Mouse (Mus musculus) forebrain, embryonic 14.5 days (tissue): Measurements from ENCODE around the gene Cd200r4. TPM values are rescaled to one million over a fixed set of nuclear protein-coding genes. Genes with fewer than 3 reads are reported as not detected.

Source experiments
- ATAC-seq: fragments of 200-750 bp; cut with Nextera tagmentation; 2 replicates; pipeline ENCODE4 v1.8.0; 2017; ENCODE audit warnings: mild to moderate bottlenecking, moderate library complexity
- DNase-seq: peaks from one replicate; pipeline ENCODE4 v3.0.0-alpha.2; 2015; ENCODE audit warnings: low spot score
- H3K27ac ChIP-seq: fragments of 300-500 bp; sonication (generic); 2 replicates; pipeline ENCODE4 v1.5.1; 2014; ENCODE audit warnings: low read depth, mild to moderate bottlenecking, control low read depth, low read length, moderate library complexity
- H3K27me3 ChIP-seq: fragments of 300-500 bp; sonication (generic); replicated peaks from 2 replicates; pipeline ENCODE4 v1.6.1; 2014; ENCODE audit warnings: low read length, control low read depth, mixed read lengths; ENCODE audit not compliant: control insufficient read depth, insufficient read depth
- H3K36me3 ChIP-seq: fragments of 300-500 bp; sonication (generic); 2 replicates; pipeline ENCODE4 v1.6.1; 2014; ENCODE audit warnings: low read length, control low read depth; ENCODE audit not compliant: control insufficient read depth, insufficient read depth
- H3K4me1 ChIP-seq: fragments of 300-500 bp; sonication (generic); 2 replicates; pipeline ENCODE4 v1.6.1; 2014; ENCODE audit warnings: antibody characterized with exemption, low read length, control low read depth; ENCODE audit not compliant: control insufficient read depth, insufficient read depth
- H3K4me2 ChIP-seq: fragments of 300-500 bp; sonication (generic); 2 replicates; pipeline ENCODE4 v1.6.1; 2014; ENCODE audit warnings: mild to moderate bottlenecking, control low read depth, low read length
- H3K4me3 ChIP-seq: fragments of 300-500 bp; sonication (generic); 2 replicates; pipeline ENCODE4 v1.5.1; 2014; ENCODE audit warnings: low read depth, low read length, control low read depth
- H3K9ac ChIP-seq: fragments of 300-500 bp; sonication (generic); 2 replicates; pipeline ENCODE4 v1.6.1; 2014; ENCODE audit warnings: mild to moderate bottlenecking, low read length, control low read depth, moderate library complexity
- H3K9me3 ChIP-seq: fragments of 300-500 bp; sonication (generic); replicated peaks from 2 replicates; pipeline ENCODE4 v1.6.1; 2016; ENCODE audit warnings: low read length, control low read depth, mixed read lengths; ENCODE audit not compliant: control insufficient read depth
- WGBS: fragments of 180-500 bp; shearing (Covaris S2); extraction: QIAGEN DNeasy Blood & Tissue Kit; methylation state at CpG from one replicate; pipeline ENCODE4 v1.1.7; 2014; 5-methylcytosine and 5-hydroxymethylcytosine counted together
- polyA plus RNA-seq: library from polyadenylated mRNA; unstranded; fragments of >200 nt; fragmentation: Nextera tagmentation; extraction: Ambion mirVana; gene quantifications from 2 replicates; pipeline ENCODE4 v1.2.1, GENCODE M21; 2014

Gene Cd200r4
- not detected in 2 replicates for polyA plus RNA-seq

DNA sequence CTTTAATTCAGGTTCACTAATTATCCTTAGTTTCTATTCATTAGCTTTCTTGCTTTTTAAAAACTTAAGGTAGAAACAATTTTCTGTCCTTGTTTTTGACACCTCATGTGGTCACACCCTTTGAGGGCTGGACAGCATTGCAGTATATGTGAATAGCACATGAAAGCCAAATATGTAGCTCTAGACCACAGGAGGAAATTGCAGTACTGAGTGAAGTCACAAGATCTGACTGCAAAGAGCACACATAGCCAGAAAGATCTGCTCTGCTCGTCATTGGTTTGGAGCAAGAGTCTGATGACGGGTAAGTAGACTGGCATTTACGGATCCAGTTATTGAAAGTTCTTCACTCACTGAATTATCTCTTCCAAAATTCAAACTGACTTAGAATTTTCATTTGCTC lies at the start of gene Cd200r4:
Cd200r4 (plus strand) TSS at position 190 of the 400 bp plus-strand sequence.
- WGBS = 94% methylated on average over 3 of the region's 3 CpGs
- Histone ChIP-seq H3K9ac (no peak within 1 kb of the TSS), H3K27ac (no peak within 1 kb of the TSS), H3K4me3 (no peak within 1 kb of the TSS), H3K27me3 (no peaks in the 10 kb centered on the region), H3K4me1 (no peaks in the 10 kb centered on the region), H3K36me3 (no peaks in the 10 kb centered on the region), H3K9me3 (no peaks in the 10 kb centered on the region), H3K4me2 (no peak within 1 kb of the TSS)
- ATAC-seq (no peak), DNase-seq (no peak)

DNA sequence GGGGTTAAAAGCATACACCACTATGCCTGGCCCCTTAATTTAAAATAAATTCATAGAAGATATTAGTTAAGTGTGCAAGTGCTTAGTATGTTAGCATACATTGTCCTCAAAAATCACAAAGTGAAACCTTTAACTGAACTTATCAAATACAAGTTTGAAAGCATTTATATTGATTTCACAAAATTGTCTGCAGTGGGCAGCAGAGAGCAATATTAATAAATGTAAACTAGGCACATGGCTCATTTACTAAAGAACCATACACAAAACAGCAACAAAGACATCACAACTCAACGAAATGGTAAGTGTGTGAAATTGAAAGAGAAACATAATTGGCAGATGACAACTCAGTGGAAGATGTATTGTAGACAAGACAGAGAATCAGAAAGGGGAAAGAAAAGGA lies 49.7 kb upstream of the Cd200r4 start:
- no peaks in the 10 kb centered on the region for H3K27me3 ChIP-seq
- no peaks in the 10 kb centered on the region for H3K36me3 ChIP-seq
- WGBS = 67% methylated on average over 1 of the region's 1 CpGs
- peak; percentile 12 for DNase-seq
- no peak for ATAC-seq
- H3K4me2 ChIP-seq = no peak overlapping the region
- no peak overlapping the region for H3K4me3 ChIP-seq
- no peak overlapping the region for H3K27ac ChIP-seq
- H3K9ac ChIP-seq = no peak overlapping the region
- no peaks in the 10 kb centered on the region for H3K9me3 ChIP-seq
- H3K4me1 ChIP-seq = no peaks in the 10 kb centered on the region

DNA sequence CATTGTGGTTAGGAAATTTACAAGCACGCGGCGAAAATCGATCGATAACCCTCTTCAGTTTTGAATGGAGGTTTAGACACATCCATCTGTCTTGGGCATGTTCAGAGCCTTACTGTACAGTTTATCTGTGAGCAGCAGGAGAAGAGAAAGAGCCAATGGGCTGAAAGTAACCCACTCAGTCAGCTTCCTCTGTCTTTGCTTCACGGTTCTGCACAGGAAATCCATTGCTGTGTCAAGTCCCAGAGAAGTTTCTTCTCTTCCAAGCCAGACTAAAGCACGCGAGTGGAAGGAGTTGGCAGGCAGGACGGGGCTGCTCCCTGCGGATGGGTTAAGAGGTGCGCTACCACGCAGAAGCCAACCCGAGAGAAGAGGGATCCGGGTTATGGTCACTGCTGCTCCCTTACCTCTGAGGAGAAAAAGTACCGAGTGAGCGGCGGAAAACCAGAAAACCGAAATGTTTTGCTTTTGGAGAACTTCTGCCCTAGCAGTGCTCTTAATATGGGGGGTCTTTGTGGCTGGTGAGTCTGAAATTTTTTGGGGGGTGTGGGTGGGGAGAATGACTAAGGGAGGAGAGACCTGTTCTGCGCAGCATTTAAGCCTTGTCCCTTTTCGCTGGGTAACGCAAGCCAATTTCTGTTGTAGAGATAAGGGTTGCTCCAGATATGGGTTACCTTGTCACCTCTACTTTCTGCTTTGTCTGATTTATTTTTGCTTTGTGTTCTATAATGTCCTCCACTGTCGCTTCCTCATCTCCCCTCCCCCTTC lies 45.8 kb upstream of the Cd200r4 start, which contains the start of gene Cd200r1:
Cd200r1 (plus strand) TSS at position 182 of the 765 bp plus-strand sequence.
- no peak for ATAC-seq
- no peak within 1 kb of the TSS for H3K4me2 ChIP-seq
- H3K9me3 ChIP-seq = no peaks in the 10 kb centered on the region
- WGBS = 82% methylated on average over 22 of the region's 22 CpGs
- H3K27ac ChIP-seq = no peak within 1 kb of the TSS
- H3K27me3 ChIP-seq = no peaks in the 10 kb centered on the region
- no peaks in the 10 kb centered on the region for H3K4me1 ChIP-seq
- H3K9ac ChIP-seq = no peak within 1 kb of the TSS
- no peak within 1 kb of the TSS for H3K4me3 ChIP-seq
- no peaks in the 10 kb centered on the region for H3K36me3 ChIP-seq
- DNase-seq = no peak

DNA sequence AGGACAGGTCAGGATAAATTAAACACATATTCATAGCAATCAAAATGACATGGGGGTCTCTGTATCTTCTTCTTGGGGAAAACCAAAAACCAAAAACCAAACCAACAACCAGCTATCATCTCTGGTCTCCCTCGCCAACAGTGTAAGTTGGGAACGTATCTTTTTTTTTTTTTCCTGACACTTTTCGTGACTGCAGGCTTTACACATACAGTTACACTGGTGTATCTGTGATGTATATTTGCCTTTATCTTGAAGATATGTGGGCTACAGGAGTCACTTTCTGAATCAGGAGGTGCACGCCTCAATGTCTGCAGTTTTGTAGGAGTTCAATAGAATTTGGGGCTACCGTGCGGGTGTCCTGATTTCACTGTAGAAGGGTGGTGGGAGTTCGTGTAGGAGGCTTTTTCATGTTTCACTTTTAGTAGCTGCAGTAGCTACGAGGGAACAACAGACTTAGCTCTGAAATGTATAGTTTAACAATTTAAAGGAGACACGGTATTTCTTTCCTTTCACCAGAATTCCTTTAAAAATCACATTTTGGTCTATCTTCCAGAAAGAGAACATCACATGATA lies 45.1 kb upstream of the Cd200r4 start:
- no peak overlapping the region for H3K4me3 ChIP-seq
- H3K4me2 ChIP-seq = no peak overlapping the region
- DNase-seq = no peak
- no peaks in the 10 kb centered on the region for H3K27me3 ChIP-seq
- no peaks in the 10 kb centered on the region for H3K4me1 ChIP-seq
- no peaks in the 10 kb centered on the region for H3K9me3 ChIP-seq
- H3K9ac ChIP-seq = no peak overlapping the region
- H3K36me3 ChIP-seq = no peaks in the 10 kb centered on the region
- H3K27ac ChIP-seq = no peak overlapping the region
- WGBS = 86% methylated on average over 9 of the region's 9 CpGs
- ATAC-seq = no peak

DNA sequence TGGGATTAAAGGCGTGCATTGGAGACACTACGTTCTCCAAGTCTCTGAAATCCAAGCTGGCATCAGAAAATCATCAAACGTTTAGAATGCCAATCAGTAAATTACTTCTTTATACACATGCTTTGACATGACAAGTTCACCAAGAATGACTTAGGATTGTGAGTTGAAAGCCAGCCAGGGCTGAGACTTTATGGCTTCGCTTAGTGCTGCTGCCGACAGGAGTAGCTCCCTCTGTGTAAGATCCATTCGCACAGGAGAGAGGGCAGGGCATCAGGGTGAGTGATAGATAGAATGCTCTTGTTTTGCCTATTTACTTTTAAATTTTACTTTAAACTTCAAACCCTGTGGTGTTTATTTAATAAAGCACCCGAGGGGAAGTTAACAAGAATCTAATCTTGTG lies 44.0 kb upstream of the Cd200r4 start:
- Histone ChIP-seq H3K9ac (no peak overlapping the region), H3K27ac (no peak overlapping the region), H3K4me2 (no peak overlapping the region), H3K27me3 (no peaks in the 10 kb centered on the region), H3K9me3 (no peaks in the 10 kb centered on the region), H3K4me1 (no peaks in the 10 kb centered on the region), H3K36me3 (no peaks in the 10 kb centered on the region), H3K4me3 (no peak overlapping the region)
- DNase-seq = no peak
- no peak for ATAC-seq
- 92% methylated on average over 7 of the region's 7 CpGs for WGBS

DNA sequence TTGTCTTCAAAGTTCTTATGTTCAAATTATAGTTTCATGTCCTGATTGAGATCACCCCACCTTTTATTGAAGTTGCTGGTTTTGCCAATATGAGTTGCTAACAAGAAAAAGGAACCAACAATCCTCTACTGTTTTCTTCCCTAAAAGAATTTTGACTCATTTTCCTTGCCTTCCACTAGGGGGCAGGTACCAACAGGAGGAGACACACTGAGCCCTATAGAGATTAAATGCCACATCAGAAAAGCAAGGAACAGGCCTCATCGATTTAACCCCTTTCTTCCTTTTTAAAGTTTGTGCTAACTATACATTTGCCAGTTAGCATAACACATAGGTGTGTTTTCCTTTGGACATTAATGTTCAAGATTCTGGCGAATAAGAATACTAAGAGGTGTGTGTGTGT lies 43.6 kb upstream of the Cd200r4 start:
- Histone ChIP-seq H3K4me3 (no peak overlapping the region), H3K9ac (no peak overlapping the region), H3K27ac (no peak overlapping the region), H3K4me2 (no peak overlapping the region), H3K36me3 (no peaks in the 10 kb centered on the region), H3K9me3 (no peaks in the 10 kb centered on the region), H3K27me3 (no peaks in the 10 kb centered on the region), H3K4me1 (no peaks in the 10 kb centered on the region)
- ATAC-seq (0 out of 2 replicates have a peak, but pooled peaks have one; percentile 63), DNase-seq (peak; percentile 65)
- 52% methylated on average over 2 of the region's 2 CpGs for WGBS

DNA sequence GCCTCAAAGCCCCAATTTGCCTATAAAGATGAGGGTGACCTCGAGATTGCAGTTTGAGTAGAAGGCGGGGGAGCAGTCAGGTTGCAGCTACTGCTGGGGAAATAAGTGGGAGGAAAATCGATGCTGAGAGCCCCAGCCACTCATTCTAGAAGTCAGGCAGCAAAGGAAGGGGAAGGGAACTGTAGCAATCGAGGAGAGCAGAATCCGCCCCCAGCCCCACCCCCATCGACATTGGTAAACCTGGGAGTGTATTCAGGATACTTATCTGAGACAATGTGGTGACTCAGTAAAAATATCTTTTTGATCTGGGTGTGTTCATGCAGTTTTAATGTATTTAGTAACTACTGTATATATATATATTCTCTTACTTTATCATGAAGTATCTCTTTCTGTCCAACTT lies 39.0 kb upstream of the Cd200r4 start:
- H3K27me3 ChIP-seq = no peaks in the 10 kb centered on the region
- no peaks in the 10 kb centered on the region for H3K36me3 ChIP-seq
- 82% methylated on average over 6 of the region's 6 CpGs for WGBS
- no peak for DNase-seq
- H3K27ac ChIP-seq = no peak overlapping the region
- no peak overlapping the region for H3K9ac ChIP-seq
- H3K9me3 ChIP-seq = no peaks in the 10 kb centered on the region
- no peaks in the 10 kb centered on the region for H3K4me1 ChIP-seq
- H3K4me2 ChIP-seq = no peak overlapping the region
- ATAC-seq = no peak
- no peak overlapping the region for H3K4me3 ChIP-seq

DNA sequence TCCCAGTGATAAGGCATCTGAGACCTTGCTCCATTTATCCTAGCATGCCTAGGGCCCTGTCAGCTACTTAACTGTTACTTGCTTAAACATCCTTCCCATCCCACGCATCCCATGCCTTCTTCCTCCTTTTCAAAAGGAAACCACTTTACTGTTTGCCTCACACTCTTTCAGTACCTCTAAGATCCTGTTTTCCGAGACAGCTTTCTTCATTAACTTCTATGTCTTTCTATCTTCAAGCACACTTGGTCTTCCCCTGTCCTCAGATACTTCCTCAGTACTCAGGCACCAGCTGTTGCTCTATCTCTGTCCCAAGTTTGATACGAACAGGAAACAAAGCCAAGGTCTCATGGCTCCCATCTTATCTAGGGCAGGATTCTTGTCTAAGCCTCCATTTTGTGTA lies 37.9 kb upstream of the Cd200r4 start:
- no peak for ATAC-seq
- WGBS = 86% methylated on average over 3 of the region's 3 CpGs

DNA sequence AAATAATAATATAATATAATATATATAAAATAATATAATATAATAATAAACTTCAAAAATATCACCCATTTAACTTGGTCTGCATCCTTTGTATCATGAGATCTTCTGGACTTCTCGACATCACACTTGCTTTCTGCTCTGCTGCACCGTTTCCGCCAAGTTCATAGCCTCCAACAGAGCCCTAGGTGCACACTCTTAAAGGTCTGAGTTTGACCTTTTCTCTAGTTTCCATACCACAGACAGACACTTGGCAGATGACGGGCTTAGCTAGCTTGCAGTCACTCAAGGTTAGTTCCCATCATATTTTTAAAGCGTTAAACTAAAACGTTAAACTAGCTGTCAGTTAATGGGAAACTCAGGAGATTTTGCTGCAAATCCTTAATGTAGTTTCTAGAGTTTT lies 37.3 kb upstream of the Cd200r4 start:
- DNase-seq = no peak
- 92% methylated on average over 6 of the region's 6 CpGs for WGBS
- H3K9ac ChIP-seq = no peak overlapping the region
- H3K4me1 ChIP-seq = no peaks in the 10 kb centered on the region
- no peak overlapping the region for H3K27ac ChIP-seq
- no peak for ATAC-seq
- H3K4me2 ChIP-seq = no peak overlapping the region
- no peaks in the 10 kb centered on the region for H3K27me3 ChIP-seq
- no peak overlapping the region for H3K4me3 ChIP-seq
- no peaks in the 10 kb centered on the region for H3K9me3 ChIP-seq
- no peaks in the 10 kb centered on the region for H3K36me3 ChIP-seq

More for the DNA sequence above, 37.9 kb upstream of the Cd200r4 start:
- no peaks in the 10 kb centered on the region for H3K27me3 ChIP-seq
- H3K4me2 ChIP-seq = no peak overlapping the region
- H3K27ac ChIP-seq = no peak overlapping the region
- H3K4me3 ChIP-seq = no peak overlapping the region
- DNase-seq = no peak
- H3K36me3 ChIP-seq = no peaks in the 10 kb centered on the region
- H3K4me1 ChIP-seq = no peaks in the 10 kb centered on the region
- H3K9me3 ChIP-seq = no peaks in the 10 kb centered on the region
- H3K9ac ChIP-seq = no peak overlapping the region
